Mouse (Mus musculus) lung, embryonic 14.5 days (tissue): ENCODE data around the gene 2410137M14Rik. TPM values are rescaled to one million over a fixed set of nuclear protein-coding genes. Genes with fewer than 3 reads are reported as not detected.

Experiments used
- ATAC-seq: fragments of 200-750 bp; cut with Nextera tagmentation; 2 replicates; pipeline ENCODE4 v1.8.0; 2017; ENCODE audit warnings: mild to moderate bottlenecking, moderate TSS enrichment, moderate library complexity; ENCODE audit not compliant: insufficient read depth
- DNase-seq: peaks from one replicate; pipeline ENCODE4 v3.0.0-alpha.2; 2015
- H3K27ac ChIP-seq: fragments of 300-500 bp; sonication (generic); 2 replicates; pipeline ENCODE4 v1.5.1; 2014; ENCODE audit warnings: low read depth, mild to moderate bottlenecking, moderate library complexity
- H3K27me3 ChIP-seq: fragments of 300-500 bp; sonication (generic); 2 replicates; pipeline ENCODE4 v1.6.1; 2014; ENCODE audit warnings: low read length, control low read depth; ENCODE audit not compliant: insufficient read depth
- H3K36me3 ChIP-seq: fragments of 300-500 bp; sonication (generic); 2 replicates; pipeline ENCODE4 v1.6.1; 2014; ENCODE audit warnings: control low read depth; ENCODE audit not compliant: insufficient read depth
- H3K4me1 ChIP-seq: fragments of 300-500 bp; sonication (generic); 2 replicates; pipeline ENCODE4 v1.6.1; 2014; ENCODE audit warnings: antibody characterized with exemption, control low read depth; ENCODE audit not compliant: insufficient read depth
- H3K4me2 ChIP-seq: fragments of 300-500 bp; sonication (generic); 2 replicates; pipeline ENCODE4 v1.6.1; 2014; ENCODE audit warnings: mild to moderate bottlenecking
- H3K4me3 ChIP-seq: fragments of 300-500 bp; sonication (generic); 2 replicates; pipeline ENCODE4 v1.5.1; 2014; ENCODE audit warnings: low read depth, low read length
- H3K9ac ChIP-seq: fragments of 300-500 bp; sonication (generic); 2 replicates; pipeline ENCODE4 v1.6.1; 2014
- H3K9me3 ChIP-seq: fragments of 300-500 bp; sonication (generic); 2 replicates; pipeline ENCODE4 v1.6.1; 2016; ENCODE audit warnings: low read depth, low read length, control low read depth
- CTCF ChIP-seq: IDR thresholded peaks from 2 replicates; pipeline ENCODE4 v1.5.1; 2016; ENCODE audit warnings: antibody characterized with exemption, low read depth
- WGBS: fragments of 180-500 bp; shearing (Covaris S2); extraction: QIAGEN DNeasy Blood & Tissue Kit; methylation state at CpG from one replicate; pipeline ENCODE4 v1.1.7; 2014; 5-methylcytosine and 5-hydroxymethylcytosine counted together
- polyA plus RNA-seq: library from polyadenylated mRNA; unstranded; fragments of >200 nt; fragmentation: Nextera tagmentation; extraction: Ambion mirVana; gene quantifications from 2 replicates; pipeline ENCODE4 v1.2.1, GENCODE M21; 2014

2410137M14Rik gene
- polyA plus RNA-seq, 1 experiment from 2014 or later: not detected

DNA sequence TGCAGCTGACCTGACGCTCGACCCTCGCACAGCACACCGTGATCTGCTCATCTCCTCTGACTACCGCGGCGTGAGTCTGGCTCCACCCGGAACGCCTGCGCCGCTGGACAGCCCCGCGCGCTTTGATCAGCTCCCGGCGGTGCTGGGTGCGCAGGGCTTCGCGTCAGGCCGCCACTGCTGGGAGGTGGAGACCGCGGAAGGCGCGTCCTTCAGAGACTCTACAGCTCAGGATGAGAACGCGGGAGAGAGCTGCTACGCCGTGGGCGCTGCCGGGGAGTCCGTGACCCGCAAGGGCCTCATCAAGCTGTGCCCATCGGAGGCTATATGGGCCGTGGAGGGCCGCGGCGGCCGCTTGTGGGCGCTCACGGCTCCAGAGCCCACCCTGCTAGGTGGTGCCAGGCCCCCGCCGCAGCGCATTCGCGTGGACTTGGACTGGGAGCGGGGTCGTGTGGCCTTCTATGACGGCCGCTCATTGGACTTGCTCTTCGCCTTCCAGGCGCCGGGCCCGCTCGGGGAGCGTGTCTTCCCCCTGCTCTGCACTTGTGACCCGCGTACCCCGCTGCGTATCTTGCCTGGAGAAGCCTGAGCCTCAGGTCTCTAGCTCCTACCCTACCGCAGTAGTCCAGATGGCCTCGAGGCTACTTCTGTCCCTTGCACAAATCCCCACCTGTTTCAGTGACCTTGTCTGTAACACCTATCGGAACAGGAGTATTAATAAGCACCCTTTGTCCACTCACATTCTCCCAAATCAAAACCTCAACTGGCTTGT is 33.8 kb downstream of the 2410137M14Rik start:
- Histone ChIP-seq H3K36me3 (peaks cover 13% of the 10 kb centered on the region), H3K9me3 (no peaks in the 10 kb centered on the region), H3K27ac (no peak overlapping the region), H3K4me3 (peak overlapping the region; percentile 48), H3K9ac (peak overlapping the region; percentile 64), H3K4me2 (peak overlapping the region; percentile 97), H3K27me3 (peaks cover 47% of the 10 kb centered on the region), H3K4me1 (no peaks in the 10 kb centered on the region; the same call in 1 of the 2 replicates)
- peak; percentile 24; the same call in 1 of the 2 replicates for TF ChIP-seq CTCF
- ATAC-seq (peak; percentile 35; the same call in 1 of the 2 replicates), DNase-seq (peak; percentile 72)
- WGBS: under 1% methylated on average over 62 of the region's 62 CpGs

DNA sequence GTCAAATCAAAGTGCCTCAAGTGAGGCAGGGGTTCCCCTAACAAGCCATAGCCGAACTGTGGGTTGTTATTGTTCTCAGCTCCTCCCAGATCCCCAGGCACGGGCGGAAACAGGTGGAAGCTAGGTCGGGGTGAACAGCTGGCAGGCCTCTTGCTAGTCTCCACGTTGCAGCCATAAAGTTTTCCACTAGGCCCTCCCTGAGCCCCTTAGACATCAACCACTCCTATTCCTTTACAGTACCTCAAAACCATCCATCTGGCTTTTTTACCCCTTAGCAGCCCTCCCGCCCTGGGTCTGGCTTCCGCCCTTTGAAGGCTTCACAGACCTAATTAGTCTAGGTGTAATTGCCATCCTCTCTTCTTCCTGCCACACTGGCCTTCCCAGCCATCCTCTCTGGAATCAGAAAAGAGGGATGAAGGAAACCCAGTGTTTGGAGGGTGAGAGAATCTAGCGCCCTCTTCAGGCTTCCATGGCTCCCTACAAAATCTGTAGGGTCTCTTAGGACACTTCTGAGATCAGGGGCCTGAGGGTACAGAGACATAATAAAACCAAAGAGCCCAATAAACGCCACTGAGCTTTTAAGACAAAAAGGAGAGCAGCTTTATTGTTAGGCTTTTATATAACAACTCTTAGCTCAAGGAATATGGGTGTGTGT is 36.8 kb downstream of the 2410137M14Rik start:
- Histone ChIP-seq H3K4me3 (no peak overlapping the region), H3K9ac (no peak overlapping the region), H3K36me3 (peaks cover 7% of the 10 kb centered on the region), H3K9me3 (no peaks in the 10 kb centered on the region), H3K27ac (no peak overlapping the region), H3K4me1 (no peaks in the 10 kb centered on the region), H3K27me3 (peaks cover 65% of the 10 kb centered on the region), H3K4me2 (no peak overlapping the region)
- ATAC-seq (no peak), DNase-seq (no peak)
- 0 out of 2 replicates have a peak, but pooled peaks have one; percentile 5 for TF ChIP-seq CTCF
- WGBS: 18% methylated on average over 9 of the region's 9 CpGs

DNA sequence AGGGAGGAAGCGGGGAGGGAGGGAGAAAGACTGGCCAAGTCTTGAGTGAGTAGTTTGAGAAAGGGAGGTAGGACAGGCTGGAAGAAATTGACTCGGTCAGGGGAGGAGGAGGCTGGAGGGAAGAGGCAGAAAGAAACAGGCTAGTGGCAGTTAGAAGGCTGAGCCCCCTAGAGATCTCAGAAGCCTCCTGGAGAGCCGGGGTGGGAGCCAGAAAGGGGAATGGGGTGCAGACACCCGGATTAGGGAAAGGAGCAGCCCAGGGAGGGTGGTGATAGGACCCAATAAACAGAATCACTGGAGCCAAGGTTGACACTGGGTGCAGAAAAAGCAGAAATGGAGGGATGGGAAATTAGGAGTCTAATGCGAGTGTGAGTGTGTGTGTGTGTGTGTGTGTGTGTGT is 37.3 kb downstream of the 2410137M14Rik start:
- H3K27me3 ChIP-seq: peaks cover 65% of the 10 kb centered on the region
- no peak for DNase-seq
- no peak overlapping the region for H3K9ac ChIP-seq
- H3K4me3 ChIP-seq: peak overlapping the region; percentile 39; the same call in 1 of the 2 replicates
- H3K4me1 ChIP-seq: no peaks in the 10 kb centered on the region
- no peaks in the 10 kb centered on the region for H3K9me3 ChIP-seq
- H3K36me3 ChIP-seq: peaks cover 1% of the 10 kb centered on the region; the same call in 1 of the 2 replicates
- peak overlapping the region; percentile 71; the same call in 1 of the 2 replicates for H3K4me2 ChIP-seq
- H3K27ac ChIP-seq: no peak overlapping the region
- no peak for TF ChIP-seq CTCF
- no peak for ATAC-seq
- 20% methylated on average over 5 of the region's 5 CpGs for WGBS

DNA sequence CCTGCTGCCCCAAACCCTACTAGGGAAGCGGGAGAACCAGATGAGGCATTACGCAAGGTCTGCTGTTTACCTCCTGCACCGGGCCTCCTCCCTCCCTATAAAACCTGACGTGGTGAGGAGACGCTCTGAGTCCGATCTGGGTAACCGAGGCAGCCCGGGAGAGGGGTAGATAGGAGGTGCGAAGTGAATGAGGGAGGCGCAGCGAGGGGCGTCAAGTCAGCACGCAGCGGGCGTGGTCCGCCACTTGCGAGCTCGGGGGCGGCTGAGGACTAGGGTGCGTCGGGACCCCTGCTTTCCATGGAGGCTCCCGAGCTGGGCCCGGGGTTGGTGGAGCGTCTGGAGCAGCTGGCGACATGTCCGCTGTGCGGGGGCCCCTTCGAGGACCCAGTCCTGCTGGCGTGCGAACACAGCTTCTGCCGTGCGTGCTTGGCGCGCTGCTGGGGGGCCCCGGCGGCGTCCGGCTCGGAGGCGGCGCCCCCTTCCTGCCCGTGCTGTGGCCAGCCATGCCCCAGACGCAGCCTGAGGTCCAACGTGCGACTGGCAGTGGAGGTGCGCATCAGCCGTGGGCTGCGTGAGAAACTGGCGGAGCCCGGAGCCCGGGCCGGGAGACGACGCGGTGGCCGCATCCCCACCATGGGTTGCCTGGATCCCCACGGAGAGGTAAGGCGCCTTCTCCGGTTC is 38.1 kb downstream of the 2410137M14Rik start, which contains the start of gene Rnf39:
Rnf39 (plus strand) TSS at position 128 of the 681 bp plus-strand sequence.
- peak within 1 kb of the TSS; percentile 39 for H3K4me3 ChIP-seq
- 0 out of 2 replicates have a peak, but pooled peaks have one; percentile 8 for ATAC-seq
- 1% methylated on average over 50 of the region's 59 CpGs for WGBS
- no peaks in the 10 kb centered on the region for H3K36me3 ChIP-seq
- peak within 1 kb of the TSS; percentile 71 for H3K4me2 ChIP-seq
- H3K9me3 ChIP-seq: no peaks in the 10 kb centered on the region
- H3K27ac ChIP-seq: no peak within 1 kb of the TSS
- peaks cover 65% of the 10 kb centered on the region for H3K27me3 ChIP-seq
- peak within 1 kb of the TSS; percentile 43 for H3K9ac ChIP-seq
- DNase-seq: peak; percentile 15
- H3K4me1 ChIP-seq: no peaks in the 10 kb centered on the region
- no peak for TF ChIP-seq CTCF

DNA sequence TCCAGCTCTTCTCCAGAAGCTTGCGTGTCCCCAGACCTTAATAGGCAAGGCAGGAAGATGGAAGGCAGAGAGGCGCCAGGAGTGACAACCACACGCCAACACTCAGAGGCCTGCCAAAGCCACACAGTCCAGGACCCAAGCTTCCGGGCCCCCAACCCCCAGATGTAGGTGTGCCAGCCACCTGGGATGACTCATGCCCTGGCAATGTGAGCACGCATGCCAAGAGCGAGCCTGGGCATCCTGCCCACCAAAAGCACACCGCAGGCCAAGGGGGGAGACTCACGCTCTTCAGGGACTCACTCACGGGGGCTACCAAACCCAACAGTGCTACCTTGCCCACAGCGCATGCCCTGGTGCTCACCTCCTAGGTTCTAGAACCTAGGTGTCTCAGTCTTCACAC is 38.6 kb downstream of the 2410137M14Rik start:
- H3K9me3 ChIP-seq: no peaks in the 10 kb centered on the region
- H3K27me3 ChIP-seq: peaks cover 65% of the 10 kb centered on the region
- peak overlapping the region; percentile 39 for H3K4me3 ChIP-seq
- peak overlapping the region; percentile 71 for H3K4me2 ChIP-seq
- H3K9ac ChIP-seq: peak overlapping the region; percentile 43
- ATAC-seq: peak; percentile 63
- DNase-seq: peak; percentile 64
- H3K27ac ChIP-seq: no peak overlapping the region
- no peak for TF ChIP-seq CTCF
- 40% methylated on average over 10 of the region's 10 CpGs for WGBS
- H3K36me3 ChIP-seq: no peaks in the 10 kb centered on the region
- no peaks in the 10 kb centered on the region for H3K4me1 ChIP-seq

DNA sequence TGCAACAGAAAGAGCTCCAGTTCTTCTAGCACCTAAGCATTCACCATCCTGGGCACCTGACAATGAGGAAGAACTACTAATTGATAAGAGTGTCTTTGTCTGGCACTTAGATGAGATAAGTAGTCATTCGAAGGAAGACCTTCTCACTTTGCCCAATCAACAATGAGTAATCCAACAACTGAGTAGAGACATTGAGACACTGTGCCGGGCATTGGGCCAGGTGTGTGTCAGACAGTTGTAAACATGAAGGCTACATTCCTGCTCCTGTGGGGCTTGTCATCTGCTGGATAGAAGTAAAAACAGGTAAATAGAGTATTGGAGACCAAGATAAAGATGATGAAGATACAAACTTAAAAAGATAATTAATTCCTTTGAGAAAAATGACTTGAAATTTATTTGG is 43.0 kb downstream of the 2410137M14Rik start:
- Histone ChIP-seq H3K4me1 (no peaks in the 10 kb centered on the region), H3K9me3 (no peaks in the 10 kb centered on the region), H3K36me3 (no peaks in the 10 kb centered on the region), H3K9ac (no peak overlapping the region), H3K27me3 (peaks cover 31% of the 10 kb centered on the region), H3K27ac (no peak overlapping the region), H3K4me3 (no peak overlapping the region), H3K4me2 (no peak overlapping the region)
- ATAC-seq (no peak), DNase-seq (no peak)
- no peak for TF ChIP-seq CTCF
- WGBS: 73% methylated on average over 2 of the region's 2 CpGs
